Mouse (Mus musculus) lung, adult 2 months (tissue): ENCODE measurements around the gene Zfp60. TPM values are rescaled to one million over a fixed set of nuclear protein-coding genes. Genes with fewer than 3 reads are reported as not detected.
A peak's percentile ranks its signal among the peaks of the same experiment; 100 is the strongest.

Experiments
- DNase-seq: peaks from one replicate; pipeline ENCODE4 v3.0.0; 2022
- H3K4me1 ChIP-seq: fragments of 200-500 bp; 2 replicates; pipeline ENCODE4 v1.6.1; 2011; ENCODE audit warnings: low read length; ENCODE audit not compliant: control insufficient read depth, insufficient read depth
- H3K4me3 ChIP-seq: fragments of 200-500 bp; replicated peaks from 2 replicates; pipeline ENCODE3; 2011; ENCODE audit warnings: low read depth, mild to moderate bottlenecking, control low read depth, low read length; ENCODE audit errors: extremely low read depth
- CTCF ChIP-seq: fragments of 200-500 bp; IDR thresholded peaks from 2 replicates; pipeline ENCODE4 v1.5.1; 2011; ENCODE audit warnings: mild to moderate bottlenecking, low read length, control low read depth; ENCODE audit not compliant: insufficient read depth
- POLR2A ChIP-seq: fragments of 200-500 bp; IDR thresholded peaks from 2 replicates; pipeline ENCODE4 v1.6.1; 2011; ENCODE audit warnings: low read depth, mild to moderate bottlenecking, control low read depth, low read length, borderline replicate concordance; ENCODE audit errors: extremely low read depth
- WGBS: fragments of 180-500 bp; shearing (Covaris S2); methylation state at CpG from one replicate; pipeline ENCODE4 v1.1.7; 2018; 5-methylcytosine and 5-hydroxymethylcytosine counted together
- polyA plus RNA-seq: library from polyadenylated mRNA; depleted of rRNA; stranded (reverse); fragments of >200 nt; gene quantifications from 2 replicates; pipeline ENCODE4 v1.2.3, GENCODE M21; 2012

Zfp60 gene
- polyA plus RNA-seq, 1 experiment: 1.9 TPM

DNA sequence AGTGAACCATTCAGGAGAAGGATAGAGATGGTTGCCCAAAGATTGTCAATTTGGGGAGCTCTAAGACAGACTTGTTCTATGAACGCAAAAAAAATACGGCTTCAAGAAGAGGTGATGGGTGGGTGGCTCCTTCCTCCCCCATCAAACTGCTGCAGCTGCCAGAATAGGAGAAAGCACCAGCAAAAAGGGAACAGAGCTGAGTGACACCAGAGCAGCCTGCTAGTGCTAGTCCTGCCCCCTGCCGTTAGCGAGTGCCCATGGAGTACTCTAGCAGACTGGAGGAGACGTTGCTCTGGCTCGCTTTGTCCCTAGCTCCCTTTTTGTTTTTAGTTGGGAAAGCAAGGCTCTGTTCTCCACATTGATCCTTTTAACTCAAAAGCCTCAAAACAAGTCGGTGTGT is 20.8 kb upstream of the Zfp60 start:
- TF ChIP-seq CTCF (no peak), POLR2A (no peak)
- no peak for DNase-seq
- WGBS: 78% methylated on average over 7 of the region's 7 CpGs

DNA sequence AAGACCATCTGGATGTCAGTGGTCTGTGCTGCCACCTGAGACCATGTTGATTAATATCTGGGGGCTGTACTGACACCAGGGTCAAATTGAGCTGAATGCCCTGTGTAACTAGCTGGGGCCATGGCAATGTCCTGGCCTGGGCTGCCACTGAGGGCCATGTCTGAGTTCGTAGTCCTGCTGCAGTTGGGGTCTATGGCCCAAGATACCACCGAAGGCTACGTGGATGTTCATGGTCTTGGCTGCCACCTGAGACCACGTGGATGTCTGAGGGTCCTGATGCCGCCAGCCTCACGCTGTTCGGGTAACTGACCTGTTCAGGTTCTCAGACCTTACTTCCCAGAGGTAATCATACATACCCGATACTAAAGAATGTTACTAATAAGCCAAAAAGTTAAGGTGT is 9.2 kb upstream of the Zfp60 start:
- Histone ChIP-seq H3K4me3 (no peak overlapping the region), H3K4me1 (no peaks in the 10 kb centered on the region)
- TF ChIP-seq CTCF (no peak), POLR2A (no peak)
- no peak for DNase-seq
- WGBS: 90% methylated on average over 8 of the region's 8 CpGs

More for the DNA sequence above, 20.8 kb upstream of the Zfp60 start:
- Histone ChIP-seq H3K4me1 (no peaks in the 10 kb centered on the region), H3K4me3 (no peak overlapping the region)

DNA sequence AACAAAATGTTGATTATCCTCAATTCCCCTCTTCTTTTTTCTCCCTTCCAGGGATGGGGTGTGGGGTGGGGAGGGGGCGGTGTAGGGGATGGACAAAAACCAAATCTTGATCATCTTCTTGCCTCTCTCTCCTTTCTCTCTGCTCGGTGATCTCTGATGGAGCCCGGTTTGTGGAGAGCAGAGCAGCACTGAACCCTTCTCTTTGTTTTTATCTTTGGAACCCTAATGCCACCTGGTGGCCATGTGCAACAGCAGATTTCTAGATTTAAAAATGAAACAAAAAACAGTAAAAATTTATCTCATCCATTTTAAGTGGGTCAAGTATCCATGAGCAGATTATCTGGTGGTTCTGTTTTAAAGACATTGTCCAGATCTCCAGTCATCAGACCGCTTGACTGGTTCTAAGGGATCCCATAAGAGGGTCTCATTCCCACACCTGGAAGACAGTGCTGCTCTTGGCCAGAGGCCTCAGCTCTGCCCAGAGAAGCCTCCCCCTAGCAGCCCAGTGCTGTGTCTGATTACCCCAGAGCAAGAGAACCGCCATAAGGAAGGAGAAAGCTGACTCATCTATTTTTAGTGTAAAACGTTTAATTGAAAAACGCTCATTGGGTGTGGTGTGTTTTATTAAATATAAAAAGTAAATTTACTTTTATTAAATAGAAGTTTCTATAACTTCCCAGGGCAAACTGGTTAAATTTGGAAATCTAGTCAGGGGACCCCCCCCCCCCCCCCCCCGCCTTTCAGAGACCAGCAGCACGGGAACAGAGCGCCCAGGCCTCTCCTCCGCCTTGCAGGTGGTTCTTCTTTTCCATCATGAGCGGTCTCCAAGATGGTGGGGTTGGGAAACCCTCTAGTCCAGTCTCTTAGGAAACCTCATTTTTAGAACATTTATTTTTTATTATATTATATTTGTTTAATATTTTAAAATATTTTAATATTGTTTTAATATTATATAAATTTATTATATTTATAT is 5.3 kb upstream of the Zfp60 start:
- Histone ChIP-seq H3K4me3 (no peak overlapping the region), H3K4me1 (no peaks in the 10 kb centered on the region)
- WGBS: 40% methylated on average over 12 of the region's 12 CpGs
- no peak for TF ChIP-seq CTCF
- no peak for TF ChIP-seq POLR2A
- DNase-seq: peak; percentile 10

DNA sequence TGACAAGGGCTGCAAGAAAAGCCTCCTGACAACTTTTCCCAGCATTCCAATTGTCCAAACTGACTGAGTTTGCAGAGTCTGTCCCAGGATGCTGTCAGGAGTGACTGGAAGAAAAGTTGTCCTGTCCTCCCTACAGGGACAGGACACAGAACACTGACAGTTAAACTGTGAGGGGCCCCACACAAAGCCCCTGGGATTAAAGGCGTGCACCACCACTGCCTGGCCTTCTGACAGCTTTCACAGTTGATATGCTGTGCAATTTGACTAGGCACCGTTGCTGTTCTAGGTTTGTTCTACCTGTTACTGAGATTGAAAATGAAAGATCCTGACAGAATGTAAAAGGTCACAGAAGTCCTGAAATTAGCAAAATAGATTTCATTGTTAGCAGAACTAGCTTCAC is 3.7 kb upstream of the Zfp60 start:
- no peaks in the 10 kb centered on the region for H3K4me1 ChIP-seq
- no peak for TF ChIP-seq CTCF
- no peak for TF ChIP-seq POLR2A
- no peak for DNase-seq
- H3K4me3 ChIP-seq: no peak overlapping the region
- 63% methylated on average over 2 of the region's 2 CpGs for WGBS

DNA sequence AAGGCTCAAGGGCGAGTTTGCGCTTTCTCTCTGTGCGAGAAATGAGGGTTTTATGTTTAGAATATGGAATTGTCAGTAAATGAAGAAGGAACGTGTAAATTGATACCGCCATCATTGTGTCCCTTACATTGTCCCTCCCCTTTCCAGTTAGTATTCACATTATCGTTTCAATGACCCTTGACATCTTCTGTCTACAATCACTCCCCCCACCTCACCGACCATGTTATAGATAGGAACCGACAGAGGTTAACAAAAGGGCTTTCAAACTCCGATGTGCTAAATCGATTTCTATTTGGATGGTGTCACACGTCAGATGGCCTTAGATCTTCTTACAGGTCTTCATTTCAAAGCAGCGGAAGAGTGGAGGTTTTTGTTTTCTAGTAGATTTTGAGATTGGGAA is 757 bp downstream of the Zfp60 start:
- H3K4me3 ChIP-seq: peak overlapping the region; percentile 96
- WGBS: 5% methylated on average over 12 of the region's 12 CpGs
- H3K4me1 ChIP-seq: no peaks in the 10 kb centered on the region
- DNase-seq: no peak
- TF ChIP-seq POLR2A (no peak), CTCF (no peak)

DNA sequence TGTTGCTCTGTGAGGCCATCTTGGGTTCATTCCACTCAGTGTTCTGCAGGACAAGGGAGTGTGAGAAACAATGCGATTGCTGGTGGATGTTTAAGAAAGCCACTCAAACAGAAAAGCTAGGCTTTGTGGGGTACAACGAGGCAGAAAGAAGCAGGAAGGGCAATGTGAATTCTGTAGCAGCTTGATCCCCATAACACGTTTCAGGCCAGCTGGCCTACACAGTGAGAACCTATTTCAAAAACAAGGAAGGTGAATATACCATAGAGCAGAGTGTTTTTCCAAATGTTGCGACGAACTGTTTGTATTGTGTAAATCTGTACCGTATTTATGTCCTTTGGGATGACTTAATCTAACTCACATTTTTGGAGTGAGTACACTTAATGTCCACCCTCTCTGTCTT is 1.3 kb downstream of the Zfp60 start:
- no peaks in the 10 kb centered on the region for H3K4me1 ChIP-seq
- no peak for TF ChIP-seq POLR2A
- no peak for DNase-seq
- no peak overlapping the region for H3K4me3 ChIP-seq
- WGBS: 79% methylated on average over 6 of the region's 6 CpGs

DNA sequence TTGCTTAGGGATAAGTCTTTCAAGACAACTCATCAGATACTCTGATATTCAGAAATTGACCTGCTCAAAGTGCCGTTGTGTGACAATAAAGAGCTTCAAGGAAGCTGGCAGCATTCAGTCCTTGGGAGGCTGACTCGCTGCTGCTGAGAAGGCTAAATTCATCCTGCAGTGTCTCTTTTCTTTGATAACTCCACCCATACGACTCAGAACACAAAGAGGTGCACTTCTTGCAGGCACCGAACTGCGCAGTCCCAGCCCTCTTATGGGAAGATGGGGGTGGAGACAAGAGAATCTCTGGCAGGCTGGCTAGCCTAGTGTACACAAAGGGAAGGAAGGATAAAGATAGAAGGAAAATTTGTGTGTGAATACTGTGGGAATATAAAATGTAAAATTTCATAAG is 4.3 kb downstream of the Zfp60 start:
- TF ChIP-seq POLR2A (no peak), CTCF (no peak)
- WGBS: 63% methylated on average over 5 of the region's 5 CpGs
- Histone ChIP-seq H3K4me1 (no peaks in the 10 kb centered on the region), H3K4me3 (no peak overlapping the region)
- DNase-seq: no peak

DNA sequence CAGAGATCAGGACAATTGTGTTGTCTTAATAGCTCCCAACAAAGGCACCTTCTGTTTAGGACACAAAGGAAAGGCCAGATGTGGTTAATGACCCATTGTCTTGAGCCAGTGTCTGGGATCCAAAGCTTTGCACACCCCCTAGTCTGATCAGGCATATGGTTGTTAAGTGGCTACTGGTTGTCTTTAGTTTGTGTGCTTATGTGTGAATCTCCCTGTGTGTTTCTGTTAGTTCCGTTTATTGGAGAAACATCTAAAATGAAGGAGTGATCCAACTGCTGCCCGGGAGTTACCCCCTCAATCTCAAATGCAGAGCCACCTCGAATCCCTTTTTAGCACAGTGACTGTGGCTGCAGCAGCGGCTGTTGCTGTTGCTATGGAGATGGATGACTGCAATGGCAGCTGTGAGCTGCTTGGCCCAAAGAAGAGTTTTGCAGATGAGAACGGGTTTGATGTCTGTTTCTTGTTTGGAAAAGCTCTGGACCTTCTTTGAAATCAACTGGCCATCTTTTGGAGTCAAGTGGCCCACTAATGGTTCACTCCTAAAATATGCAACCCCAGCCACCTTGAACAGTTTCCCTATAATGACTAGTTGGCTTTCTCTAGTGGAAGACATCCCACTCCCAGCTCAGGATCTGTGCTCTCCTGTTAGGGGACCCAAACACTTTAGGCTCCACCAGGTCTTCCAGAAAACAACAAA is 25.3 kb downstream of the Zfp60 start:
- no peak for DNase-seq
- TF ChIP-seq POLR2A: no peak
- no peak for TF ChIP-seq CTCF
- 44% methylated on average over 5 of the region's 5 CpGs for WGBS
- Histone ChIP-seq H3K4me1 (no peaks in the 10 kb centered on the region), H3K4me3 (no peak overlapping the region)

DNA sequence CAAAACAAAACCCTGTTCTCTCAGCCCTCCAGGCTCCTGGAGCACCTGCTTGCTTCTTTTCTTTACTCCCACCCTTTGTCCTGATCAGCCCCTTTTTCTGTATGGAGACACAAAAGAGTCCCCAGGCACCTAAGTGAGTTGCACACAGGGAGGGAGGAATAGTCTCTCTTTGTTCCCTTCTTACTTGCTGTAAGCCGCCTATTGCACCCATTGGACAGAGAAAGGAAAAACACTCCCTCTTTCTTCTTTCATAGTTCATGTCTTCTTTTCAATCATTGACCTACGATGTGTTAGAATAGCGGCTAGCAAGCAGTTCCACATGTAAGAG is 25.8 kb downstream of the Zfp60 start:
- Histone ChIP-seq H3K4me1 (no peaks in the 10 kb centered on the region), H3K4me3 (no peak overlapping the region)
- TF ChIP-seq CTCF (no peak), POLR2A (no peak)
- WGBS: 78% methylated on average over 3 of the region's 3 CpGs
- no peak for DNase-seq
